Mouse (Mus musculus) ovary, postnatal 36 days (tissue): ENCODE data around the gene Atf6b.
A peak's percentile ranks its signal among the peaks of the same experiment; 100 is the strongest.

ENCODE experiments used
- DNase-seq: peaks from one replicate; pipeline ENCODE4 v3.0.0; 2022; ENCODE audit warnings: low spot score, mixed read lengths

Atf6b gene

GRCm38 (mm10) chr17:34671151-34672066 is 24.5 kb downstream of the Atf6b start:
- no peak for DNase-seq

GRCm38 (mm10) chr17:34672246-34672792 is 25.4 kb downstream of the Atf6b start:
- no peak for DNase-seq

GRCm38 (mm10) chr17:34673139-34673538 is 26.2 kb downstream of the Atf6b start:
- no peak for DNase-seq

GRCm38 (mm10) chr17:34674524-34675204 is 27.7 kb downstream of the Atf6b start:
- DNase-seq = no peak

GRCm38 (mm10) chr17:34675205-34676092 is 28.5 kb downstream of the Atf6b start:
- DNase-seq = no peak

GRCm38 (mm10) chr17:34676093-34676460 is 29.1 kb downstream of the Atf6b start:
- DNase-seq = no peak

- no peak for DNase-seq
Observed at GRCm38 (mm10) chr17:34676671-34677070, 29.7 kb downstream of the Atf6b start.

GRCm38 (mm10) chr17:34680191-34680590 is 33.2 kb downstream of the Atf6b start:
- DNase-seq = no peak

GRCm38 (mm10) chr17:34680621-34681020 is 33.7 kb downstream of the Atf6b start:
- no peak for DNase-seq

- DNase-seq = peak; percentile 67
Observed at GRCm38 (mm10) chr17:34681132-34681571, 34.2 kb downstream of the Atf6b start.

GRCm38 (mm10) chr17:34681881-34682536 is 35.1 kb downstream of the Atf6b start:
- DNase-seq = peak; percentile 14

GRCm38 (mm10) chr17:34683179-34683578 is 36.2 kb downstream of the Atf6b start:
- DNase-seq = peak; percentile 7

- DNase-seq = peak; percentile 2
Observed at GRCm38 (mm10) chr17:34683686-34684220, 36.8 kb downstream of the Atf6b start.

GRCm38 (mm10) chr17:34684253-34684893 is 37.4 kb downstream of the Atf6b start:
- peak; percentile 7 for DNase-seq

- peak; percentile 52 for DNase-seq
Observed at GRCm38 (mm10) chr17:34685120-34686110, 38.5 kb downstream of the Atf6b start.

- no peak for DNase-seq
Observed at GRCm38 (mm10) chr17:34688889-34689288, 41.9 kb downstream of the Atf6b start.

- DNase-seq = peak; percentile 47
Observed at GRCm38 (mm10) chr17:34690458-34690857, 43.5 kb downstream of the Atf6b start.

GRCm38 (mm10) chr17:34692906-34693305 is 46.0 kb downstream of the Atf6b start:
- DNase-seq = peak; percentile 68
